Mouse (Mus musculus) NIH3T3 (cell line): ENCODE measurements around the gene Chrna9.

Experiments
- DNase-seq: peaks from one replicate; pipeline ENCODE4 v3.0.0-alpha.2; 2012; ENCODE audit warnings: low read depth

Gene Chrna9

DNA sequence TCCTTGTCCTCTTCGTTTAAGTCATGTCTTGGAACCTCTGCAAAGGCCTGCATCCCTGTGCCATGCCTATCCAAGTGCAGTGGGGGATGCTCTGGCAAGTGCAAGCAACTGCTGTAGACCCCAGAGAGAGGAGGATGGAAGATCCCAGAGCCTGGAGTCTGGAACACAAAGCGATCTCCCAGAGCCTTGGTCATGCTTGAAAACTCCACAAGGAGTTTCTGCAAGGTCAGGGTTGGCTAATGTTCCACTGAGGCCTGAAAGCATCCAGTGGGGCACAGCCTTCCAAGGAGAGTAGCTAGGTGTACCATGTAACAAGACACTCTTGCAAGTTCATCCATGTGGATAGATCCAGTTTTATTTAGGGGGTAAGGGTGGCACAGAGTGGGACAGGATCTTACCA lies 79.7 kb downstream of the Chrna9 start:
- DNase-seq = no peak

- DNase-seq = no peak
Measured at GRCm38 (mm10) chr5:66015449-66015961, 80.8 kb downstream of the Chrna9 start.

DNA sequence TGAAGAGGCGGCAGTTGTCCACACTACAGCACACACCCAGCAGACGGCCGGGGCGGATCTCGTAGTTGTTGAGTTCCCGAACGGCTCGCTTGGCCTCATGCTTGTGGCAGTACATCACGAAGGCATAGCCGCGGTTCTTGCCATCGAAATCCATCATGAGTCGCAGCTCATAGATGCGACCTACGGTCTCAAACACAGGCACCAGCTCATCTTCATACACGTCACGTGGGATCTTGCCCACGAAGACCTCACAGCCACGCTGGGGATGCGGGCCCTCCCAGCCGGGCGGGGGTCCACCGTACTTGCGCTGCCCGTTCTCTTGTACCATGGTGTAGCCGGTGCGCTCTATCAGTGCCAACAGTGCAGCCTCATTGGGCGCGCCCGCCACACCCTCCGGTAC lies 92.1 kb downstream of the Chrna9 start:
- no peak for DNase-seq
